Mouse (Mus musculus) frontal cortex, postnatal 25 days (tissue): ENCODE results near the gene Map6.
"Not testable (repeated sequence)": the region's sequence is repeated elsewhere in the genome, so short reads cannot be mapped to it uniquely, and the experiment has no call there.

Source experiments
- DNase-seq, 2 experiments: peaks; one replicate each; pipeline ENCODE4 v3.0.0; 2022; ENCODE audit warnings: low spot score in 2 of 2

The Map6 gene

DNA sequence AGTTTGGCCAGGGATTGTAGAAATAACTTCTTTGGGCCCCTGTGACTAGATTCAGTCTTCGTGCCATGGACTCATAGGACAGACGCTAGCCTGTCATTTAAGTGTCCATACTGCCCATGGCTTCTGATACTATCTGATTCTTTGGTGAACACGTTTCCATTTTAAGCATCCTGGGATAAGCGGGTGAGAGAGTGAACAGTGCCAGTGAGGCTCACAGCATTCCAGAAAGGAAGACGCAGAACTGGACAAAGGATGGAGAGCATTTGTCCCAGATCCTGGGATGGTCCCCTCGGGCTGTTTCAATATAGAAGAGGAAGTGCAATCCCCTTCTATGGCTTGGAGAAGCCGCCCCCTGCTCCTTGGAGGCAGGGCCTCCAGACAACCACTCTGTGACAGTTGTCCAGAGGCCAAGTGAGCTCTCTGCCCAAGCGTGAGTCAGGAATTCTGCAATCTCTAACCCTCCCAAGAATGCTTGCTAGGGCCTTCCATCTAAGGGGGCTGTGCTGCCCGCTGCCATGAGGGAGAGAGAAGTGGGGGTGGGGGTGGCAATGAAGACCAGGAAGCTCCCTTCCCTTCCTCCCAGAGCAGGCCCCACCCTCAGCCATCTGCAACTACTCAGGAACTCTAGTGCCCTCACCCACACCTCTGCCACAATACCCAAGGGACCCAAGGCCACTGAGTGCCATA lies 89.1 kb downstream of the Map6 start:
- no peak for DNase-seq

DNA sequence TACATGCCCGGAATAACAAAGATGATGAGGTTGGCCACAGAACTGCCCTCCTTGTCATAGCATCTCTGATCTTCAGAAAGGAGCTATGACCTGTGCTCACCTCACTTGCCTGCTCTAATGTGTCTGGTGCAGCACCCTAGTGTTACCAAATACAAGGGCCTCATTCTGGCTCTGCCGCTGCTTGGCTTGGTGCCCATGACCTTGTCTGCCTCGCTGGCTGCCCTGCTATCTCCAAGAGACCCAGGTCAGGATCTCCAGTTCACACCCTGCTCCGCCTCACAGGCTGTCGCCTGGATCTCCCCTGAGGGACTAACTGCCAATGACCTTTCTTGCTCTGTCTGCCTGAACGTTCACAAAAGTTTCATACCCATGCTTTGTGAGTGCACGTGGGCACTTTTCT lies 90.0 kb downstream of the Map6 start:
- no peak for DNase-seq

DNA sequence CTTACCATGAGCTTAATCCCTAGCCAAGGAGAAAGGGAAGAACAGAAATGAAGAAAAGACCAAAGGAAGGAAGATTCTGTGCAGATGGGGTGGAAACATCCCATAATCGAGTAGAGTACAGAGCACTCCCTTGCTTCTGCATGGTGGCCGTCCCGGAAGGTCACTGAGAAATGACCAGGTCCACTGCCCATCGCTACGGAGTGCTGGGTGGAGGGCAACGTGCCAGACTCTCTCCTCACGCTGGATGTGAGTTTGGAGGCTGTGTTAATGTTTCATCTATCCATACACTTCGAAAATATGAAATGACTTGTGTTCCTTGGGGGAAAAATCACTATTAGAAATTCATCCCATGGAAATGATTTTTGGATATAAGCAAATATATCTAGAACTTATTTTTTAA lies 91.1 kb downstream of the Map6 start:
- no peak for DNase-seq

DNA sequence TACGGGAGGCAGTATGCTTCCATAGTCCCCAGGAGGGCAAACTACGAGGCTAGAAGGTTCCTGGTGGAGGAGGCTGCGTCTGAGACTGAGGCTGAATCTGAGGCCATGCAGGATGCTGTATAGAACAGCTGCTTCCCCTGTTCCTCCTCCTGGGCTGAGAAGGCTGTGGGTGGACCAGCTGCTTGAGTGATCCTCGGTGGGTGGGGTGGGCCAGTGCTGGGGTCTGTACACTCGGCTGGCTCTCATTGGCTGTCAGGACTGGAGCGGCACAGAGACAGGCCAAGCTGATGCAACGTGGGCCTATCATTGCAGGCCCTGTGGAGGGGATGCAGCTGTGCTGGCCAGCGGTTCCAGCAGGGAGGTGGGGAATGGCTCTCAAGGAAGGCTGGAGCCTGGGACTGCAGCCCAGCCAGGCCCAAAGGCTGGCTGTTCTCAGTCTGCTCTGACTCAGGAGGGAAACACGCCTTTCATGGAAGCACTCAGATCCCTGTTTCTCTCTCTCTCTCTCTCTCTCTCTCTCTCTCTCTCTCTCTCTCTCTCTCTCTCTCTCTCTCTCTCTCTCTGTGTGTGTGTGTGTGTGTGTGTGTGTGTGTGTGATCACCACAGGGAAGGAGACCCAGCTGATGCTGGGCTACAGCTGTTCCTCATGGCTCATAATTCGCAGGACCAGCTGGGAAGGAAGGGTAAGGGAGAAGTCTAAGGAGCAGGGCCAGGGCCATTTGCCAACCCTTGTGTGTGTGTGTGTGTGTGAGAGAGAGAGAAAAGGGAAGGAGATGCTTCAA lies 93.0 kb downstream of the Map6 start:
- DNase-seq: peak in 1 of 2 experiments; percentile 49

DNA sequence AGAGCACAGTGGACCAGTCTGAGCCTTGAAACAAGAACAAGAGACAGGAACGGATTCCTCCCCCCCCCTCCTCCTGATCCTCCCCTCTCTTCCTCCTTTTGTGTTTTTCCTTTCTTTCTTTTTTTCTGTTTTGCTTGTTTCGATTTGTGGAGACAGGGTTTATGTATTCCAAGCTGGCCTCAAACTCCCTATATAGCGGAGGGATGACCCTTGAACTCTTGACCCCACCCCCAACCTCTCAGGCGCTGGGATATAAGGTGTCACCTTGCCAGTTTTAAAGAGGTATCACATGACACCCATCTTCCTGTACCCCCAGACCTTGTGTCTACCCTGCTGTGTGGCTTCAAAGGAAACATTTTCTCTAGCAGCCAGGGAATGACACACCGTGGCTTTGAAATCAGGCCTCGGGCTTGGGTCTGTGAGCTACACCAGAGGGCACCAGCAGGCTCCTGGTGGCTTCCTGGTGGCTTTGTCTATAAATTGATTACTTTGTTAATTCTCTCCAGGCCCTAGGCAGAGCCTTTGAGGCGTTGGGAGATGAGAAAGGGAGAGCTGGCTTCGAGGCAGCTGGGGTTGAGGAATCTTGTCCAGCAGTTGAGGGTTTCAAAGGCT lies 93.7 kb downstream of the Map6 start:
- DNase-seq: no peak

DNA sequence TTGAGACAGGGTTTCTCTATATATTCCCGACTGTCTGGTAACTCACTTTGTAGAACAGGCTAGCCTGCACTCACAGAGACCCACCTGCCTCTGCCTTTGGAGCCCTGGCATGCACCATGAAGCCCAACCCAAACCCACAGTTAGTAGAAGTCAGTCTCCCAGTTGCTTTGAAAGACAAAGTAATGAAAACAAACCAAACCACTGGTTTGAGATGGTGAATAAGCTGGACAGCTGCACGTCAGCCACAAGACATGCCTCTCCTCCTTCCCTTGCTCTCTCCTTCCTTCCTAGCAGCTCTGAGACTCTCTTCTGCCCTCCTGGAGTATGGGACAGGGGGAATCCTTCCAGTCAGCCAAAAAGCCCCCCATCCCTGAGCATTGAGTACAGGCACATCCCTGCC lies 94.9 kb downstream of the Map6 start:
- no peak for DNase-seq

DNA sequence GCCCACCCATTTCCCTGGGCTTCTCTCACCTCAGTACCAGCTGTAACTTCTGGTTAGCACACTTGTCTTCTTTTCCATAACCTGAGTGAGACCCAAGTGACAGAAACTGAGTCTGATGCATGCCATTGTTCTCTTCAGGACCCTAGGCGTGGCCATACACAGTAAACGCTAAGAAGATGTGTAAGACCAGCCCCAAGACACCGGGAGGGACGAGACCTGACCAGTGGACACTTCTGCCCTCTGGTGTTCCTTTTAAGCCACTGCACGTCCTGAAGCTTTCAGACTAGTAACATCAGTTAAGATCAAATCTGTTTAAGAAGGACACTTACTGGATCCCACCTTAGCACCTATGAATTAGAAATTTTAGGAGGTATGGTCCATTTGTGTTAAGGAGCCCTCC lies 97.8 kb downstream of the Map6 start:
- DNase-seq: peak; percentile 54 to 71

DNA sequence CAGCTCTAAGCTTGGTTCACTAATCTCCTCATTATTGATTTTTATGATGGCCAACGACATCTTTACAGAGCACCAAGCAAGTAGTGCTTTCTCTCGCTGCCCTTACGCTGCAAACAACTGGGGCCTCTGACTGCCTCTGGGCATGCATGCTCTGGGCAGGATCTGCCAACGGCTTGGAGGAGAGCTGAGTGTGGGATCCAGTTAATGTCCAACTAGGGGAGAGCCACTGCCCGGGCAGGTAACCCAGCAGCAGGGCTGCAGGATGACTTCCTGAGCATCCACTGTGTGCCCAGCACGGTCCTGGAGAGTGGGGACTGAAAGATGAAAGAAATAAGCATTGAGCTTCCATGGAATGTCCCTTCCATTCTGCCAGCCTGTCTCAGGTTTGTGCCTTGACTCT lies 99.5 kb downstream of the Map6 start:
- DNase-seq: no peak

DNA sequence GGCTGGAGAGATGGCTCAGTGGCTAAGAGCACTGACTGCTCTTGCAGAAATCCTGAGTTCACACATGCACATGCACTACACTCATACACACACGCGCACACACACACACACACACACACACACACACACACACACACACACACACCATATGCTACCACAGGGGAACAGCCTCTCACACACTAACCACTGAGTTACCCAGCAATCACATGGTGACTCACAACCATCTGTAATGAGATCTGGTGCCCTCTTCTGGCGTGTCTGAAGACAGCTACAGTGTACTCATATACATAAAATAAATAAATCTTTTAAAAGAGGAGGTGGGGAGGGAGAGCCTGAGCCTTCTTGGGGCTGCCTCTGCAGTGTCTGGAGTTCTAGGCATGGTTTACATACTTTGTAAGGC lies 107.1 kb downstream of the Map6 start:
- not testable (repeated sequence) for DNase-seq

DNA sequence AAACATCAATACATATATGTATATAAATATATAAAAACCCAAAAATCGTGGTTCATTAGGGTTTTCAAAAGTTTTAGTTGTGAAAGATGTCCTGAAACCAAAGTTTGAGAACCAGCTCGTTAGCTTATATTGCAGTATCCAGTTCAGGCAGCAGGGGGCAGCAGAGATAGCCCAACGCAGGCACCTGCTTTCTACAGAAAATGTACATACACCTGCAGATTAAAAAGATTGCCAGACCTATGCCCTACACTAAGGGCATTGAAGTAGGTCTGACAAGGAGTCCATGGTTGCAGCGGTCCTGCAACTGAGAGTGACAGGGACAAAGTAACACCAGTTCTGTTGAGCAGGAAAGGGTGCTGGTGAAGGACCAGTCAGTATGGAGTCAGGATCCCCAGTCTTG lies 108.2 kb downstream of the Map6 start:
- peak; percentile 78 to 86 for DNase-seq

DNA sequence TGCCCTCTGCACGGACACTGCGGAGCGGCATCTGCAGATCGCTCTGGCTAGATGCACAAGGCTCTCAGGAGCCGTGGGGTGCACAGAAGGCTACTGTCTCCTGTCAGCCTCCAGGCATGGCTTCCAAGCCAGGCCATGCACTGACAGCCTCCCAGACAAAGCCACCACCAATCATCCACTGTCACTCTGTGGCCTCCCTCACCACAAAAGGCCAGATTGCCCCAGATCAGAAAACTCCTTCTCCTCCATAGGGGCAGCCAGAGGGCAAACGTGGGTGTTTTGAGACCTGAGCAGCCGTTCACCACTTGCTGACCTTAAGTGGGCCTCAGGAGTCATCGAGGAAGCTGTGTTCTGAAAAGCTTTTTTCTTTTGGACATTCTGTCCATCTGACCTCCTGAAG lies 111.6 kb downstream of the Map6 start:
- DNase-seq: no peak

DNA sequence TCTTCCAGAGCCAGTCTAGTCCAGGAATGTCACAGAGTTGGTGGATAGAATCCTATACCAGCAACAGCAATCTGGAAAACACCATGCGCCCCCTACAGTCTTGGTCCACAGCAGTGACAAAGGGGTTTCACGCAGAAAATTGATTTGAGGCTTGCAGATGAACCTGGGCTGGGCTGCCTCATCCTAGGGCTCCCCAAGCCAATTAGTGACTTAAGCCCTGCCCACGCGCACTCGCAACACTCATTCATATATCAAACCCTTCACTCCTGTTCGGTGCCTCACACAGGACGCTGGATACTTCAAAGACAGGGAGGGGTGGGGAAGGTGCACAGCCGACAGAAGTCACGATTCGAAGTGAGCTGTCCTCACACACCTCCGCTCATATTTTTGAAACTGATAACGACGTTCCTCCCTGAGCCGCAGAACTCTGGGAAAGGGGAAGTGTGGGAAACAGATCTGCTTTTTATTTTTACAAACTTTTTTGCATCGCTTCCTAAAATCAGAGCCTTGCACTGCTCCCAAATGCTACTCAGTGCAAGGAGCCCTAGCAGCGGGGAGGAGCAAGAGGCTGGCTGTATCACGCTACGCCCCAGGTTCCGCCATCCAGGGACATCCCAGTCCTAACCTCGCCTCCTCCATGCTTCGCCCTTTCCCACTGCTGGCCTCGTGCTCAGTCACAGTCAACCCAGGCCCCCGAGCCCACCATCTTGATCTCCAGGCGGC lies 113.4 kb downstream of the Map6 start:
- DNase-seq: no peak

DNA sequence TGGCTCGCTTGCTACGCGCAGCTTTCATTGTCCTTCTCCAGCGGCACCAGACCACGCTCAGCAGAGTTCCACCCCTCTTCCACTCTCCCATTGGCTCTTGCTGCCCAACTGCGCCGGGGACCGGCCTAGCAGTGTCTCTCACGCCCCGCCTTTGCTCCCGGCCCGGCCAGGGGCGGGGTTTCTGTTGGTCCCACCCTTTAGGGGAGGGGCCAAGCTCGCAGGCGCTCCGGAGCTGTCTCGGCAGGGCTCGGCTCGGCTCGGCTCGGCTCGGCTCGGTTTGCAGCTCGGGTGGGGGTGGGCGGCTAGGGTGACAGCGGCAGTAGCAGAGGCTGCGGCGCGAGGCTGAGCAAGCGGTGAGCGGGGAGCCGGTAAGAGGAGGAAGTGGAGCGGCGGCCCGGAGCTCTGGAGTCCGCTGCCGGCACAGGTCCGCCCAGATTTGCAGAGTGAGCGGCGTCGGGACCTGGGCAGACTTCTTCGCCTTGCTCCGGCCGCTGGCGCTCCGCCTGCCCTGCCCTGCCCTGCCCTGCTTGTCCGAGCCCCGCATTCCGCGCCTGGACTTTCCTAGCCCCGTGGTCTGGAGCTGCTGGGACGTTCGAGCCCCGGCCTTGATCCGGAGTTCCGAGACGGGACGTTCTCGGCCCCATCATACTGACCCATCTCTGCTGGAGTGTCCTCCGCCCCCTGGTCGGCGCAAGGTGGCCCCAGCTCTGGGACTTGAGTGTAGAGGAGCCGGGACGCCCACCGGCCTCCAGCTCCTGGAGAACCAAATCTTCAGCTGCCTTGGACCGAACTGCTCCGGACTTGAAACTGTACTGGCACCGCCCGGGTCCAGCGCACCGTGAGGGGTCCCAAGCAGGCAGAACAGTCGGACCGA lies 114.2 kb downstream of the Map6 start, which contains the start of gene Gdpd5:
Gene Gdpd5 (plus strand): TSS at position 201 of the 874 bp plus-strand sequence.
- peak; percentile 94 to 98 for DNase-seq

DNA sequence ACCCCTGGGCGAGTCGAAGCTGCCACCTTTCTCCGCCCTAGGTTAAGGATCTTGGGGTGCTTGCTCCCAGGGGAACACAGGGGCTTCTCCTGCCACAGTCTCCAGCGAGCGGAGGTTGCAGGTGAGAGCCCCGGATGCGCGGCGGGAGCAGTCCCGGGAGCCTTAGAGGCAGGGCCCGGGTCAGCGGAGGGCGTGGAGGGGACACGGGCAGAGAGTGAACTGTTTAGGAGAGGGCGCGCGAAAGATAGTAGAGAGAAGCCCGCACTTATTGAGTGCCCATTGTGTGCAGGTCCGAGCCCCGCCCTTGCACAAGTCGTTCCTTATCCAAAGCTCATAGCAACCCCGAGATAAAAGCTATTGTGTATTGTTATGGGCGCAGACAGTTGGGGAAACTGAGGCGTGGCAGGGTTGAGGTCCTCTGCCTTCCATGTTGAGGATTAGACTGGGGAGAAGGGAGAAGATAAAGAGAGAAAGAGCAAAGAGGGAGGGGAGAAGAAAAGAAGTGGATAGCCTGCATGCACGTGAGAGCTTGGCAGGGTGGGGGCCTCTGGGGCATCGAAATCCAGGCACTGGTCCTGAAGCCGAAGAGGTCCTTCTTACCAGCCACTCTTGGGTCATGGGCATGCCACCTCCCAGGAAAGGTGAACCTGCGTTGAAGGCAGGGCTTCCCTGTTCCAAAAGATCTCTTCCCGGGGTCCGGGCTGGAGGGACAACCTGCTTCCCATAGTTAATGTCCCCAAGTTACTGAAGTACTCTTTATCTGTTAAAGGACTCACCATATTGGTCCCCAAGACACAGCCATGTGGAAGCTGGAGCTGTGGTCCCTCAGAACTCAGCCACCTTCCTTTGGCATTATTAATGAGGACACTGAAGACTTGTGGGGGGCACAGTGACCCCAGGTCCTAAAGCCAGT lies 115.1 kb downstream of the Map6 start:
- no peak for DNase-seq

DNA sequence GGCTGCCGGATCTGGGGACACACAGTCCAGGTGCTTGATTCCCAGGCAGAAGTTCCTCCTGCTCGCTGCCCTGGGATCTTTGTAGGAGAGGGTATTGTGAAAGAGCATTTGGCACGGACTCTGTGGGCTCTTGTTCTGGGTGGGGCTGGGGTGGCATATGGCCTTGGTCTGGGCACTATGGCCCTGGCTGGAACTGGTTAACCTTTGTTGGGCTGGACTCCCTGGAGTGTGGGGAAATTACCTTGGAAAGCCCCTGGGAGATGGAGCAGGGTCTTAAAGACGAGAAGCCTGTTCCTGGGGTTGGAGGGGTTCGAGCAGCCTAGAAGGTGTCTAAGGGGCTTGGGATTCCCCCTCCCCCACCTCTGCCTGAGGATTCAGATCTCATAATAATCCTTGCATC lies 116.0 kb downstream of the Map6 start:
- no peak for DNase-seq

DNA sequence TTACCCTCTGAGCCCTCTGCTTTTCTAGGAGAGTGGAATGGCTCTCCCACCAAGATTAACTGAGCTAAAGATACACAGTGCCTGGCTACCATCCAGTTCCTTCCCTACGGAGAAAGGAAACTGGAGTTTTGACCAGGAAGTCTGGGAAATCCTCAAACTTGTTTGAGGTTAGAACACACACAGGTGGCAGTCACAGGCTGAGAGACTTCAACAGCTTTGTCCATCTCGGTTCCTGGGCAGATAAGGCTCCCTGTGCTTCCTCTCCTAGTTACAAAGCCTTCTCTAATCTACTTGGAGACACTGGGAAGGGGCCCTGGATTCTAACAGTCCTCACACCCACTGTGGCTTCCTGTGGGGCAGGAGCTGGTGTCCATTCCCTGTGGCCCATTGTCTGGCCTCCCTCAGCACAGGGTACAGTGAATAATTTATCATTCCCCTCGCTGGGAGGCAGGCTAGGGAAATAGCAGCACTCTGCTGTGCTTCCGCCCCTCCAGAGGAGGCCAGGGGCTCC lies 116.9 kb downstream of the Map6 start:
- no peak for DNase-seq

DNA sequence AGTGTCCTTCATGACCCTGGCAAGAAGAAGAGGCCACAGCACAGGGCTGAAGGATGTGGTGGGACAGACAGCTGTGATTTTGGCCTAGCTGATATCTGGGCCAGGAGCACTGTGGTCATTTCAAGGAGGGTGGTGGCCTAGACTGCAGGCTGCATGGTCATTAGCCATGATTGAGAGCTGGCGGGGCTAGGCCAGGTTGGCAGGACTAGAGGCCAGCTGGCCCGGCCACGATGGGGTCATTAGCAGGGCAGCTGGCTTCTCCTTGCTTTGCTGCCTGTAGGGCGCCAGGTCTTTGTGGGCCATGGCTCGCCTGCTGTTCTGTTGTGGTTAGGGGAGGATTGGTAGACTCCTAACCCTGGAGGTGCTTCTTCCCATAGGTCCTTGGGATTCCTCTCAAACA lies 118.8 kb downstream of the Map6 start:
- DNase-seq: no peak
